Mouse (Mus musculus): ENCODE data around the gene Cir1. TPM values are rescaled to one million over a fixed set of nuclear protein-coding genes. Genes with fewer than 3 reads are reported as not detected.

Cir1 gene
- total RNA-seq, 2 experiments from 2014 or later = 9.9 to 14.0 TPM

DNA sequence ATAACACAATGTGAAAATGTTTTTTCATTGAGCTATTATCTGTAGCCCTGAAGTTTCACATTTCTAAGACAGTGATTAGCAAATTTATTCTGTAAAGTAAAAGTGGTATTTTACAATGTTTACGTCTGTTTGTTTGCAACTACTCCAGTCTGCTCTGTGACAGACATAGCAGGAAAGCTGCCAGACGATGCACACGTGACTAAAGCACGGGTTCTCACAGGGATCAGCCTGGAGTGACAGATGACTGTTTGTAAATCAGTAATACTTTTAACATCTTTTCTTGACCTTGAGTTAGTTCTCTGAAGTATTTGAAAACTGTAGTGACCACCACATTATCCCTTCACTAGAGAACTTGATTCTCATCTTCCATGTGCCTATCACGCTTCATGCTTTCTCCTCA is 8.0 kb downstream of the Cir1 start:
- no peak for ATAC-seq (replicated peaks; ENCODE audit: poor library complexity, severe bottlenecking)

GRCm38 (mm10) chr2:73302722-73303121 is 9.8 kb downstream of the Cir1 start:
- ATAC-seq (replicated peaks; ENCODE audit: poor library complexity, severe bottlenecking) = no peak

DNA sequence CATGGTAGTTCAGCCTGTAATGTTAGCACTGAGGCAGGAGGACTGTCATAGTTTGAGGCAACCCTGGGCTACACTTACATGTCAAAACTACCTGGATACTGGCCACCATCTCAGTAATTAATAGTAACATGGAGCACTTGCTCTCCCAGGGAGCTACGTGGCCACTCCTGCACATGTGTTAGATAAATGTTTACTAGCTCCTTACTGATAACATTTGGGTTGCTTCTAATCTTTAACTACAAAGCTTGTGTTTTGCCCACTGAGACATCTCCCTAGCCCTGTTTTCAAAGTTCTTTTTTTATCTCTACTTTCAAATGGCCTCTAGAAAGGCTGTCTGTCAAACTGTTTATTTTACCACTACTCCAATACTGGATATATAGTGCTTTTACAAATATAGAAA is 10.5 kb downstream of the Cir1 start:
- no peak for ATAC-seq (replicated peaks; ENCODE audit: poor library complexity, severe bottlenecking)

GRCm38 (mm10) chr2:73298841-73299240 is 13.7 kb downstream of the Cir1 start:
- no peak for ATAC-seq (replicated peaks; ENCODE audit: poor library complexity, severe bottlenecking)

DNA sequence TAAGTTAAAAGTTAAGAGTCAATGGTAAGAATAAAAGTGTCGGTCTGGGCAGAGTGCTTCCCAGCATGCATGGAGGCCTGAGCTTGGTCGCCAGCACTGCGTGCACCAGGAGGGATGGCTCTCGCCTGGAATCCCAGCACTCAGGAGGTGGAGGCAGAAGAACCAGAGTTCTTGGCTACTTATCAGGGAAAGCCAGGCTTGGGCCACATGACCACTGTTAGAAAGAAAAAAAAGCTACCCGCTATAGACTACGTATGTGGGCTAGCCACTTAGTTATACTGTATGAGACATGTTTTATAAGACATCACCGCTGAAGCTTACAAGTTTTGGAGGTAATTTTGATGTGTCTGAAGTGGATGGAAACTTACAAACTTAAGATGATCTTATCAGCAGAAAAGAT is 14.3 kb downstream of the Cir1 start:
- no peak for ATAC-seq (replicated peaks; ENCODE audit: poor library complexity, severe bottlenecking)

DNA sequence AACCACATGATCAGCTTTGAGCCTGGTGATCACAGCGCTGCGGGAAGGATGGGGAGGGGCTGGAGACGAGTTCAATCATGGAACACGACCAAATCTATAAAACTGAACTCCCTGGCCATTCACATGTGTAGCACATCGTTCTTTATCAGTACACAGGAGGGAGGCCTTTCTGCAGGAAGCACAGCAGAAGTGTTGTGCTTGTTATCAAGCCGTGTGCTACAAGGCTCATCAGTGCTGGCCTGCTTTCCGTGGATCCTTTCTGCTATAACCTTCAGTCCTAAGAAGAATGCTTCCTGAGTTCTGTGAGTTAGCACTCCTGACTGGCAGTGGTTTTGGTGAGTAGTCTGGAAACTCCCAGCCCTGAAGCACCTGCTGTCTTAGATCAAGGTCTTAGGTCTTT is 17.5 kb downstream of the Cir1 start:
- ATAC-seq (replicated peaks; ENCODE audit: poor library complexity, severe bottlenecking) = no peak

DNA sequence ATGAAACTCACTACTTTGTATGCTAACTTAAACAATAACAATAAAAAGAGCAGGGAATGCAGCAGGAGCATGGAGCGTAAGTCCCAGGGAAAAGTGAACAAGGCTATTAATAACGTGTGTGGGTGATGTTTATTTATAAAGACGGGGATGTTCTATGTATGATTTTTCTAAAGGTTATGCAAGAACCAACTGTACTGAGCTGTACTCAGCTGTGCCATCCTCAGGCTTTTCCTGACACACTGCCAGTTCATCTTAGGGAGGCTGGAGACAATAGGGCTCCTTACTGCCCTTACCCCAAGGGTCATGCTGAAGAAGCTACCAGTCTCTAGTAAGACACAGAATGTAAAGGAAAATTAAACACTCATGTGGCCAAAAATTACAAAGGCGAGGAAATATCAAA is 21.4 kb downstream of the Cir1 start:
- no peak for ATAC-seq (replicated peaks; ENCODE audit: poor library complexity, severe bottlenecking)

- ATAC-seq (replicated peaks; ENCODE audit: poor library complexity, severe bottlenecking) = 0 out of 2 replicates have a peak, but pooled peaks have one; percentile 33
These were observed 26.9 kb downstream of the Cir1 start for GRCm38 (mm10) chr2:73285630-73286029.

DNA sequence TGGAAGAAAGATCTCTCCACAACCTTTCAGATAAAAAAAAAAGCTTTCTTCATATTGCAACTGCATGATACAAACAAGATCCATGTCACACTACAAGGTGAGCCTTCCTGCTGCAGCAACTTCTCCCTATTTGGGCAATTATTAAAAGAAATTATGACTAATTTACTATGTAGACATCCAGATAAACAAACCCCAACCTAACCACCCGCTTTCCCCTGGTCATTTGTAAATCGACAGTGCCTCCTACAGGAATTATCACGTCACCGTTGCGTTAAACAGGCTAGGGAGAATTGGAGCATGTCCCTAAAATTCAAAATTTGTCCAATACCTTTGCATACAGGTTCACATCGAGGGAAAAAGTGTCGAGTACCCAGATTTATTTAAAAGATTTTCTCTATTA is 30.8 kb downstream of the Cir1 start:
- ATAC-seq (replicated peaks; ENCODE audit: poor library complexity, severe bottlenecking) = no peak

DNA sequence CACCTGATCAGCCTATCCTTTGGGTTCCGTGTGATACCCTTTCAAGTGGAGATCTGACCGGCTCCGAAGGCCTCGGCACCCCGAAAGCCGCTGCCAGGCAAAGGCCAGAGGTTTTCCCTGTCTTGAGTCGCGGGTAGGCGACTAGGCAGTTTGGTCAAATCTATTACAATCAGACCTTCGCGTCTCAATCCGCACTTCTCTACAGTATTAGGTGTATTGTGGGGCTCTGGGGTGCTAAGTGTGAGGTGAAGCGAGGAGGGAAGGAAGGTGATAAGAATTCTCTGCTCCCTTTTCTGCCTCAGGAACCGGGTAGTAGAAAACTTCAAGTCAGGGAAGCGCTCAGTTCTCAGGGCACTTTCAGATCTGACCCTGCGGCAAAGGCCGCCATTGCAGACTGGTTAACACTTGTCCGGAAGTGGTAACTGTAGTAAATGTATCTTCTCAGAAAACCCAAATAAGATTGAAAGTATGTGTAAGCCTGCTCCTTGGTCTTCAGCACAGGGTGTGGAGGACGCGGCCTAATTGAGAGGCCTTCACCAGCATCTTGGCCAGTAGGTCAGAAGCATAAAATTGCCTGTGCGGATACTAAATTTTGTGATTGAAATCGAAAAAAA is 31.3 kb downstream of the Cir1 start:
- 0 out of 2 replicates have a peak, but pooled peaks have one; percentile 8 for ATAC-seq (replicated peaks; ENCODE audit: poor library complexity, severe bottlenecking)

DNA sequence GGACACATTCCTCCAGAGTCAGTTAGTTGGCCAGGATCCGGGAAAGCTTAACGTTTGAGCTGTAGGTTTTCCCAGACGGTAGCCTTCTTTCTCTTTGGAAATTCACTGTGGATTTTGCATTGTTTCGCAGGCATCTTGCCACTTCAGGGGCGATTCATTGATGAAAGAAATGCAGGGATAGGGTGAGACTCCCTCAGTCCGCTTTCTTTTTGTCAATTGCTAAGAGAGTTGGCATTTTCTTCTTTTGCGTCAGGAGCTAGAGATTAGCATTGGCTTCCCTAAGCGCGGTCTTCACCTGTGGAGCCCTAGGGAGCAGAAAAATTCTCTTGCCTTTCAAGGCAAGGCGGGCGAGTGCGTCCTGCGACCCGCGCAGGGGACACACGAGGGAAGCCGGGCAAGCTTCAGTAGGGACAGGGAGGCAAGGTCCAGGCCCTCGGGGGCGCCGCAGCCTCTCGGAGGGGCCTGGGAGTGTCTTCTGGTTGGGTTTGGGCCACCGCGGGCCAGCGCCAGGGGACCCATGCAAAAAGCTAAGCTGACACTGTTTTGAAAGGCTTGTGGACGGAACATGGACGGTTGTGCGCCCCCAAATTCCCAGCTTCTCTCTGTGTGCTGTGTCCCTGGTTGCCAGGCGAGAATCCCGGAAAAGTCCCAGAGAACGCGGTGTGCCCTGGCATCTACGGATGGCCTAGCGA is 32.0 kb downstream of the Cir1 start:
- ATAC-seq (replicated peaks; ENCODE audit: poor library complexity, severe bottlenecking) = no peak

DNA sequence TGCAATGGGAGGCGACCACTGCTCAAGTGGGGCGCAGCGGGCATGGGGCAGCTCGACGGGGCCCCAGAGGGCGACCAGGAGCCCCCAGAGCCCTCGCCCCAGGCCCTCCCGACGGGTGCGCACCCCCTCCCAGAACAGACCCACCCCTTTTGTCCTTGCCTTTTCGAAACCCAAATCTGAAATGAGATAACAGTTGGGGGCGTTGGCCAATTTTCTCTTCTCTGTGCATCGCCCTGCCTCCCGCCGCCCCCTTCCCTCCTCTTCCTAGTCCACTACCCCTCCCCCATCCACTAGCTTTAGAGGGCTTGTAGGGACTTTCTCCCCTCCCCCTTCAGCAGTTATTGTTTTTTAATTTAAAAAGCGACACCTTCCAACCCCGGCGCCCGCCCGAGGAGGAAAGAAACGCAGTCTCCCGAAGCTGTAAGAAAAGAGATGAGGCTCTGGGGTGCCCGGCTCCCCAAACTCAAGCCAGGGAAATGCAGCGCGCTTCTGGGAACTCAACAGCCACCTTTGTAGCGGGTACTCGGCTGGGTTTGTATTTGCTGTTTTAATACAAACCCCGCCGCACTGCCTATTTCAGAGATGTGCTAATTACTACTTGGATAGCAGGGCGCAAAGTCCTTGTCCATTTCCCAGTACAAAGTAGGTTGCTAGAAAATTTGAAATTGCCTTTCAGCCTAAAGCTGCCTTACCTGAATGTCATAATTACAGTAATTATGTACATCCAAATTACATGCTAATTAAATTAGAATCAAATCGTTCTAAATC is 33.0 kb downstream of the Cir1 start:
- no peak; the same call in 1 of the 2 replicates for ATAC-seq (replicated peaks; ENCODE audit: poor library complexity, severe bottlenecking)

GRCm38 (mm10) chr2:73278869-73279268 is 33.6 kb downstream of the Cir1 start:
- peak; percentile 10; the same call in 1 of the 2 replicates for ATAC-seq (replicated peaks; ENCODE audit: poor library complexity, severe bottlenecking)

DNA sequence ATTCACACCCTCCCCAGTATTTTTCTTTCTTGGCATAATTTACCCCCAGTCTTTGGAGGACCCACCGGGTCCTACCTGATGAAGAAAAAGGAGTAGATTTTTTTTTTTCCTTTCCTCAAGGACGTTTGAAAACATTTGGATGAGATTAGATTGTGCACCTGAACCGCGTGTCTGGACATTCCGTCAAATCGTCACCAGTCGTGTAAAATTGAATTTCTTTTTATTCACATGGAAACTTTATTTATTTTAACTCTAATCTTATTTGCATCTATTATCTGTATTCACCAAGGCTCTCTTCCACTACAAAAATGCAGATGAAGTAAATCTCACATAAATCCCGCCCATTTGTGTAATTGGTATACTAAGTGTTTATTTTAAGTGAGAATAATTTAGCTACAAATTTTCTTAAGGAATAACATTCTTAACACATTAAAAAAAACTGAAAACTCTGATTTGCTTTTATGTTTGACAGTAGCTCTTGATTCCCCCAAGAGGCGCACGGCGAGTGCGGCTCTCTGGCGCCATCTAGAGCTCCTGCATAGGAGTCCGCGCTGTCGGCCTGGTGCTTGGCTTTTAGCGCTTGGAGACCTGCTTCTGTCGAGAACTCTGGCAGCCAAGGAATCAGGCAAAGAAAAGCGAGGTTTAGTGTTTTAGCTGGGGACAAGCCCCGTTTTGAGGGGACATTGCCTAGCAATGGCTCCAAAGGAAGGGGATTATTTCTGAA is 34.2 kb downstream of the Cir1 start:
- ATAC-seq (replicated peaks; ENCODE audit: poor library complexity, severe bottlenecking) = peak; percentile 77

- no peak for ATAC-seq (replicated peaks; ENCODE audit: poor library complexity, severe bottlenecking)
These were observed 34.8 kb downstream of the Cir1 start for GRCm38 (mm10) chr2:73277709-73278075.

GRCm38 (mm10) chr2:73277021-73277708 is 35.3 kb downstream of the Cir1 start:
- no peak for ATAC-seq (replicated peaks; ENCODE audit: poor library complexity, severe bottlenecking)

GRCm38 (mm10) chr2:73276141-73276571 is 36.3 kb downstream of the Cir1 start:
- no peak for ATAC-seq (replicated peaks; ENCODE audit: poor library complexity, severe bottlenecking)

DNA sequence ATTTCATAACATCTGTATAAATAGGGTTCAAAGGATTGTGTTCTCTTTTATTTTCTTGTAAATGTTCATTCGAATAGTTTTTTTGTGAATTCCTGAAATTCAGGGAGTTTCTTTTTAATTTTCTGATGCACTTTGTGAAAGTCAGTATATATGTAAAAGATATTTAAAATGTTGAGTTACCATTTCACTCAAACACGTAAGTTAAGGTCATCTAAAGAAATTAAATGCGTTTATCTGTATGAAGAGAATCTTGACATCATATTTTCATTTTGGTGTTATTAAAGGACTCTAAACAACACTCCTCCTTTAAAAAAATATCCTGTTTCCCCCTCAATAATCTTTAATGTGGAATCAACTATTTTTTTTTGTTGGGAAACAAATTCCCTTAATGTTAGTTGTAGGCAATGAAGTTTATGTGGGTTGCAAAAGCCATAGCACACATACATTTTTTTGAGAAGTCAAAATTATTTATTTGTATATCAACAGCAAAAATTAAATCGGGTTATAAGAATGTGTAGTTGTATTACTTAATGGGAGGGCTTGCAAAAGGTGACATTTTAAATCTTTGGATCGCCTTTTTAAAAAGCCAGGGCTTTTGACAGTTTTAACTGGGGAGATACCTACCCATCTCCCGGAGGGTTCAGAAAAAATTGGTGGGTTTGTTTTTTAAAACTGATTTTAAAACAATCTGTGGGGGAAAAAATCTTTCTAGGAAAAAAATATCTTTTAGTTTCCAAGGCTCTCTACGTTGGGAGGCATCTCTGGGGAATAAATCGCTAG is 37.0 kb downstream of the Cir1 start:
- ATAC-seq (replicated peaks; ENCODE audit: poor library complexity, severe bottlenecking) = no peak

GRCm38 (mm10) chr2:73274119-73274920 is 38.2 kb downstream of the Cir1 start:
- no peak for ATAC-seq (replicated peaks; ENCODE audit: poor library complexity, severe bottlenecking)
